Mouse (Mus musculus): ENCODE results near the gene Abcf1. TPM values are rescaled to one million over a fixed set of nuclear protein-coding genes. Genes with fewer than 3 reads are reported as not detected.

The Abcf1 gene
- total and polyA plus RNA-seq, 2 experiments from 2014 or later: 47.7 to 94.5 TPM

GRCm38 (mm10) chr17:36001121-36001897 is 31.7 kb upstream of the Abcf1 start:
- DNase-seq (ENCODE audit: low spot score) (no peak), ATAC-seq (no peak)
- H3K27me3 ChIP-seq (ENCODE audit: insufficient read depth, low read length): no peaks in the 10 kb centered on the region
- no peaks in the 10 kb centered on the region for H3K9me3 ChIP-seq (ENCODE audit: low read length)
- H3K4me2 ChIP-seq (ENCODE audit: low read depth, low read length): no peak overlapping the region
- no peak overlapping the region for H3K4me3 ChIP-seq (ENCODE audit: low read length)
- H3K4me1 ChIP-seq (ENCODE audit: insufficient read depth, low read length): no peaks in the 10 kb centered on the region
- H3K27ac ChIP-seq: no peak overlapping the region
- H3K9ac ChIP-seq (replicated peaks; ENCODE audit: low read length): no peak overlapping the region
- no peak for TF ChIP-seq CTCF (IDR thresholded peaks at IDR 0.05; ENCODE audit: low read depth)
- 93% methylated on average over 12 of the region's 12 CpGs for WGBS
- no peaks in the 10 kb centered on the region for H3K36me3 ChIP-seq (ENCODE audit: insufficient read depth, low read length)

- TF ChIP-seq CTCF (IDR thresholded peaks at IDR 0.05; ENCODE audit: low read depth): no peak
- Histone ChIP-seq H3K27me3 (ENCODE audit: insufficient read depth, low read length) (no peaks in the 10 kb centered on the region), H3K27ac (no peak overlapping the region), H3K4me3 (ENCODE audit: low read length) (no peak overlapping the region), H3K36me3 (ENCODE audit: insufficient read depth, low read length) (no peaks in the 10 kb centered on the region), H3K9me3 (ENCODE audit: low read length) (no peaks in the 10 kb centered on the region), H3K4me1 (ENCODE audit: insufficient read depth, low read length) (no peaks in the 10 kb centered on the region), H3K4me2 (ENCODE audit: low read depth, low read length) (no peak overlapping the region), H3K9ac (replicated peaks; ENCODE audit: low read length) (no peak overlapping the region)
- WGBS: 86% methylated on average over 4 of the region's 4 CpGs
- ATAC-seq (no peak), DNase-seq (ENCODE audit: low spot score) (no peak)
These were observed 30.8 kb upstream of the Abcf1 start for GRCm38 (mm10) chr17:36000349-36000748.

GRCm38 (mm10) chr17:35999356-35999755 is 29.8 kb upstream of the Abcf1 start:
- Histone ChIP-seq H3K27ac (no peak overlapping the region), H3K4me2 (ENCODE audit: low read depth, low read length) (no peak overlapping the region), H3K4me3 (ENCODE audit: low read length) (no peak overlapping the region), H3K27me3 (ENCODE audit: insufficient read depth, low read length) (no peaks in the 10 kb centered on the region), H3K36me3 (ENCODE audit: insufficient read depth, low read length) (no peaks in the 10 kb centered on the region), H3K9me3 (ENCODE audit: low read length) (no peaks in the 10 kb centered on the region), H3K4me1 (ENCODE audit: insufficient read depth, low read length) (no peaks in the 10 kb centered on the region), H3K9ac (replicated peaks; ENCODE audit: low read length) (no peak overlapping the region)
- ATAC-seq (no peak), DNase-seq (ENCODE audit: low spot score) (no peak)
- TF ChIP-seq CTCF (IDR thresholded peaks at IDR 0.05; ENCODE audit: low read depth): no peak
- WGBS: 87% methylated on average over 7 of the region's 7 CpGs

- Histone ChIP-seq H3K9me3 (ENCODE audit: low read length) (no peaks in the 10 kb centered on the region), H3K27me3 (ENCODE audit: insufficient read depth, low read length) (no peaks in the 10 kb centered on the region), H3K4me2 (ENCODE audit: low read depth, low read length) (no peak overlapping the region), H3K4me3 (ENCODE audit: low read length) (no peak overlapping the region), H3K27ac (no peak overlapping the region), H3K36me3 (ENCODE audit: insufficient read depth, low read length) (no peaks in the 10 kb centered on the region), H3K4me1 (ENCODE audit: insufficient read depth, low read length) (no peaks in the 10 kb centered on the region), H3K9ac (replicated peaks; ENCODE audit: low read length) (no peak overlapping the region)
- DNase-seq (ENCODE audit: low spot score): no peak
- TF ChIP-seq CTCF (IDR thresholded peaks at IDR 0.05; ENCODE audit: low read depth): no peak
- no peak for ATAC-seq
- WGBS: 90% methylated on average over 6 of the region's 6 CpGs
These were observed 29.2 kb upstream of the Abcf1 start for GRCm38 (mm10) chr17:35998545-35999305.

- Histone ChIP-seq H3K4me2 (ENCODE audit: low read depth, low read length) (no peak overlapping the region), H3K27ac (no peak overlapping the region), H3K36me3 (ENCODE audit: insufficient read depth, low read length) (no peaks in the 10 kb centered on the region), H3K4me1 (ENCODE audit: insufficient read depth, low read length) (no peaks in the 10 kb centered on the region), H3K9me3 (ENCODE audit: low read length) (no peaks in the 10 kb centered on the region), H3K4me3 (ENCODE audit: low read length) (no peak overlapping the region), H3K27me3 (ENCODE audit: insufficient read depth, low read length) (no peaks in the 10 kb centered on the region), H3K9ac (replicated peaks; ENCODE audit: low read length) (no peak overlapping the region)
- no peak for TF ChIP-seq CTCF (IDR thresholded peaks at IDR 0.05; ENCODE audit: low read depth)
- DNase-seq (ENCODE audit: low spot score): no peak
- 52% methylated on average over 12 of the region's 12 CpGs for WGBS
- ATAC-seq: no peak
These were observed 28.4 kb upstream of the Abcf1 start for GRCm38 (mm10) chr17:35997713-35998510.

- peak; percentile 100 for TF ChIP-seq CTCF (IDR thresholded peaks at IDR 0.05; ENCODE audit: low read depth)
- no peaks in the 10 kb centered on the region for H3K4me1 ChIP-seq (ENCODE audit: insufficient read depth, low read length)
- DNase-seq (ENCODE audit: low spot score): peak; percentile 96
- 2% methylated on average over 11 of the region's 11 CpGs for WGBS
- H3K9ac ChIP-seq (replicated peaks; ENCODE audit: low read length): no peak overlapping the region
- ATAC-seq: peak; percentile 68
- H3K4me3 ChIP-seq (ENCODE audit: low read length): no peak overlapping the region
- H3K9me3 ChIP-seq (ENCODE audit: low read length): no peaks in the 10 kb centered on the region
- no peaks in the 10 kb centered on the region for H3K27me3 ChIP-seq (ENCODE audit: insufficient read depth, low read length)
- no peak overlapping the region for H3K4me2 ChIP-seq (ENCODE audit: low read depth, low read length)
- no peaks in the 10 kb centered on the region for H3K36me3 ChIP-seq (ENCODE audit: insufficient read depth, low read length)
- no peak overlapping the region for H3K27ac ChIP-seq
These were observed 27.4 kb upstream of the Abcf1 start for GRCm38 (mm10) chr17:35996949-35997348.

Measured in hindbrain, postnatal 0 days (tissue).